Mouse (Mus musculus) ES-E14 (cell line): ENCODE data around the gene Baiap2.

ENCODE experiments used
- CHD2 ChIP-seq: IDR thresholded peaks from 2 replicates; pipeline ENCODE4 v1.6.1; 2014; ENCODE audit warnings: mild to moderate bottlenecking, low read depth, low read length, inconsistent platforms
- HCFC1 ChIP-seq: IDR thresholded peaks from 2 replicates; pipeline ENCODE4 v1.6.1; 2012; ENCODE audit warnings: low read length, inconsistent platforms, borderline replicate concordance; ENCODE audit not compliant: insufficient read depth
- MAFK ChIP-seq: IDR thresholded peaks from 2 replicates; pipeline ENCODE4 v1.6.1; 2014; ENCODE audit warnings: mild to moderate bottlenecking, low read depth, low read length, inconsistent platforms; ENCODE audit not compliant: insufficient read depth
- ZC3H11A ChIP-seq: IDR thresholded peaks from 2 replicates; pipeline ENCODE4 v1.6.1; 2012; ENCODE audit warnings: low read depth, mild to moderate bottlenecking, inconsistent platforms, low read length, borderline replicate concordance
- ZNF384 ChIP-seq: IDR thresholded peaks from 2 replicates; pipeline ENCODE4 v1.6.1; 2012; ENCODE audit warnings: low read depth, low read length, inconsistent platforms

DNA sequence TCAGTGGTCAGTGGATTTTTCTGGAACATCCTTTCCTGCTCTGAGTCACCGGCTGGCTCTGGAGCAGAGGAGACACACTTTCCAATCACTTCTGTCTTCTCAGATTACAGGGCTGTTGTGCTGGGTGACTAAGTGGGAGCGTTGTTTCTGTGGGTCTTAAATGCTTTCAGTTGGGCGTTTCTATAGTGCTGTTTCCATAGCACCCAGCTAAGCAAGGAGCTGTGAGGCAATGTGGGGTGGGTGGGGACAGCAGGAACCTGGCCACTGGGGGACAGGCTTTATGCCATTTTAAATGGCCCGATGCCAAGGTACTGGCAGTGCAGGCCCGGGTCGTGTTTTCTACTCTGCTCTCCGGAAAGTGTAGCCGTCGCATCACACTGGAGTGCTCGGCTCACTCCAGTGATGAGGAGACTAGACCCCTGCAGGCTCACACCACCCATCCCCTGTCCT, 46.6 kb downstream of the Baiap2 start:
- no peak for TF ChIP-seq ZC3H11A
- no peak for TF ChIP-seq ZNF384
- no peak for TF ChIP-seq CHD2
- TF ChIP-seq MAFK = no peak
- no peak for TF ChIP-seq HCFC1
